Mouse (Mus musculus) c-Kit-positive CD71-negative TER-119-negative erythroid progenitor cells, embryonic 14.5 days (primary cell): Measurements from ENCODE around the gene Gm4064.
"Not testable (repeated sequence)": the region's sequence is repeated elsewhere in the genome, so short reads cannot be mapped to it uniquely, and the experiment has no call there.

Source experiments
- DNase-seq: peaks from one replicate; pipeline ENCODE4 v3.0.0-alpha.2; 2013; ENCODE audit warnings: low read depth

Gm4064 gene

GRCm38 (mm10) chrY:2796105-2796504, at the start of gene Gm4064:
Gene Gm4064 (minus strand): TSS chrY:2796205.
- DNase-seq: not testable (repeated sequence)

GRCm38 (mm10) chrY:2830380-2830779, 34.4 kb upstream of the Gm4064 start, which contains the start of the genes Rbmy and Gm10256:
Gene Rbmy (plus strand): TSS chrY:2830680.
Gene Gm10256 (plus strand): TSS chrY:2830699.
- not testable (repeated sequence) for DNase-seq
